Mouse (Mus musculus) stomach, embryonic 15.5 days (tissue): Measurements from ENCODE around the gene Pop7. TPM values are rescaled to one million over a fixed set of nuclear protein-coding genes. Genes with fewer than 3 reads are reported as not detected.

Experiments used
- ATAC-seq: fragments of 200-750 bp; cut with Nextera tagmentation; 2 replicates; pipeline ENCODE4 v1.8.0; 2017; ENCODE audit warnings: low read depth, moderate number of reproducible peaks, moderate TSS enrichment; ENCODE audit not compliant: insufficient read depth, low FRiP score
- H3K27ac ChIP-seq: fragments of 300-500 bp; sonication (generic); 2 replicates; pipeline ENCODE4 v1.5.1; 2015; ENCODE audit warnings: mild to moderate bottlenecking, inconsistent platforms
- H3K27me3 ChIP-seq: fragments of 300-500 bp; sonication (generic); replicated peaks from 2 replicates; pipeline ENCODE4 v1.6.1; 2015; ENCODE audit warnings: inconsistent platforms
- H3K36me3 ChIP-seq: fragments of 300-500 bp; sonication (generic); 2 replicates; pipeline ENCODE4 v1.6.1; 2015; ENCODE audit warnings: inconsistent platforms
- H3K4me1 ChIP-seq: fragments of 300-500 bp; sonication (generic); 2 replicates; pipeline ENCODE4 v1.6.1; 2015; ENCODE audit warnings: inconsistent platforms
- H3K4me2 ChIP-seq: fragments of 300-500 bp; sonication (generic); 2 replicates; pipeline ENCODE4 v1.6.1; 2015; ENCODE audit warnings: mild to moderate bottlenecking, inconsistent platforms
- H3K4me3 ChIP-seq: fragments of 300-500 bp; sonication (generic); replicated peaks from 2 replicates; pipeline ENCODE4 v1.5.1; 2015; ENCODE audit warnings: inconsistent platforms
- H3K9ac ChIP-seq: fragments of 300-500 bp; sonication (generic); 2 replicates; pipeline ENCODE4 v1.6.1; 2015; ENCODE audit warnings: inconsistent platforms
- H3K9me3 ChIP-seq: fragments of 300-500 bp; sonication (generic); 2 replicates; pipeline ENCODE4 v1.6.1; 2016; ENCODE audit warnings: inconsistent platforms
- WGBS: fragments of 180-500 bp; shearing (Covaris S2); methylation state at CpG from one replicate; pipeline ENCODE4 v1.1.7; 2015; 5-methylcytosine and 5-hydroxymethylcytosine counted together
- polyA plus RNA-seq: library from polyadenylated mRNA; unstranded; fragments of >200 nt; fragmentation: Nextera tagmentation; extraction: Ambion mirVana; gene quantifications from 2 replicates; pipeline ENCODE4 v1.2.1, GENCODE M21; 2015

The Pop7 gene
- polyA plus RNA-seq: 52.4 and 54.6 TPM in 2 replicates

- peaks cover 6% of the 10 kb centered on the region; the same call in 1 of the 2 replicates for H3K36me3 ChIP-seq
- peak within 1 kb of the TSS; percentile 77 for H3K4me2 ChIP-seq
- WGBS: 2% methylated on average over 64 of the region's 64 CpGs
- H3K4me1 ChIP-seq: peaks cover 15% of the 10 kb centered on the region
- peak within 1 kb of the TSS; percentile 67 for H3K4me3 ChIP-seq
- peak within 1 kb of the TSS; percentile 58 for H3K9ac ChIP-seq
- H3K27ac ChIP-seq: peak within 1 kb of the TSS; percentile 98
- no peaks in the 10 kb centered on the region for H3K27me3 ChIP-seq
- ATAC-seq: peak; percentile 96
- H3K9me3 ChIP-seq: no peaks in the 10 kb centered on the region
Measured at GRCm38 (mm10) chr5:137501709-137502666, at the start of gene Pop7. Gene Pop7 (minus strand): TSS chr5:137502518.

GRCm38 (mm10) chr5:137551119-137551518, 48.8 kb upstream of the Pop7 start:
- H3K9me3 ChIP-seq: no peaks in the 10 kb centered on the region
- no peak overlapping the region for H3K9ac ChIP-seq
- peaks cover 14% of the 10 kb centered on the region; the same call in 1 of the 2 replicates for H3K27me3 ChIP-seq
- no peak overlapping the region for H3K27ac ChIP-seq
- 66% methylated on average over 5 of the region's 5 CpGs for WGBS
- H3K4me1 ChIP-seq: no peaks in the 10 kb centered on the region
- ATAC-seq: no peak
- H3K4me2 ChIP-seq: no peak overlapping the region
- H3K36me3 ChIP-seq: no peaks in the 10 kb centered on the region
- no peak overlapping the region for H3K4me3 ChIP-seq

- H3K4me3 ChIP-seq: no peak overlapping the region
- no peak for ATAC-seq
- H3K4me1 ChIP-seq: no peaks in the 10 kb centered on the region
- H3K9ac ChIP-seq: no peak overlapping the region
- no peaks in the 10 kb centered on the region for H3K9me3 ChIP-seq
- peaks cover 13% of the 10 kb centered on the region; the same call in 1 of the 2 replicates for H3K27me3 ChIP-seq
- no peak overlapping the region for H3K4me2 ChIP-seq
- H3K36me3 ChIP-seq: no peaks in the 10 kb centered on the region
- WGBS: 72% methylated on average over 2 of the region's 2 CpGs
- H3K27ac ChIP-seq: no peak overlapping the region
Measured at GRCm38 (mm10) chr5:137549840-137550239, 47.5 kb upstream of the Pop7 start.

- no peak overlapping the region for H3K4me2 ChIP-seq
- no peak overlapping the region for H3K27ac ChIP-seq
- WGBS: 71% methylated on average over 4 of the region's 4 CpGs
- no peaks in the 10 kb centered on the region for H3K36me3 ChIP-seq
- no peak overlapping the region for H3K4me3 ChIP-seq
- no peaks in the 10 kb centered on the region for H3K27me3 ChIP-seq
- ATAC-seq: no peak
- H3K9me3 ChIP-seq: no peaks in the 10 kb centered on the region
- H3K9ac ChIP-seq: no peak overlapping the region
- H3K4me1 ChIP-seq: no peaks in the 10 kb centered on the region
Measured at GRCm38 (mm10) chr5:137545596-137545995, 43.3 kb upstream of the Pop7 start.

GRCm38 (mm10) chr5:137544926-137545325, 42.6 kb upstream of the Pop7 start:
- no peaks in the 10 kb centered on the region for H3K9me3 ChIP-seq
- H3K4me2 ChIP-seq: no peak overlapping the region
- no peaks in the 10 kb centered on the region for H3K27me3 ChIP-seq
- ATAC-seq: no peak
- H3K9ac ChIP-seq: no peak overlapping the region
- no peak overlapping the region for H3K27ac ChIP-seq
- H3K36me3 ChIP-seq: no peaks in the 10 kb centered on the region
- no peaks in the 10 kb centered on the region for H3K4me1 ChIP-seq
- 59% methylated on average over 6 of the region's 6 CpGs for WGBS
- no peak overlapping the region for H3K4me3 ChIP-seq

- Histone ChIP-seq H3K4me3 (no peak overlapping the region), H3K4me1 (no peaks in the 10 kb centered on the region), H3K27ac (no peak overlapping the region), H3K4me2 (no peak overlapping the region), H3K36me3 (no peaks in the 10 kb centered on the region), H3K27me3 (no peaks in the 10 kb centered on the region), H3K9me3 (no peaks in the 10 kb centered on the region), H3K9ac (no peak overlapping the region)
- WGBS: 71% methylated on average over 5 of the region's 5 CpGs
- ATAC-seq: no peak
Measured at GRCm38 (mm10) chr5:137541768-137542540, 39.6 kb upstream of the Pop7 start.

- no peaks in the 10 kb centered on the region for H3K4me1 ChIP-seq
- ATAC-seq: no peak
Measured at GRCm38 (mm10) chr5:137540991-137541390, 38.7 kb upstream of the Pop7 start.

GRCm38 (mm10) chr5:137539291-137539801, 37.0 kb upstream of the Pop7 start:
- no peaks in the 10 kb centered on the region for H3K27me3 ChIP-seq
- H3K4me1 ChIP-seq: no peaks in the 10 kb centered on the region
- no peak overlapping the region for H3K27ac ChIP-seq
- no peaks in the 10 kb centered on the region for H3K36me3 ChIP-seq
- H3K9ac ChIP-seq: no peak overlapping the region
- ATAC-seq: no peak; the same call in 1 of the 2 replicates
- no peaks in the 10 kb centered on the region for H3K9me3 ChIP-seq
- 51% methylated on average over 7 of the region's 7 CpGs for WGBS
- no peak overlapping the region for H3K4me2 ChIP-seq
- H3K4me3 ChIP-seq: no peak overlapping the region

More at GRCm38 (mm10) chr5:137540991-137541390, 38.7 kb upstream of the Pop7 start:
- 73% methylated on average over 6 of the region's 6 CpGs for WGBS
- Histone ChIP-seq H3K27ac (no peak overlapping the region), H3K9me3 (no peaks in the 10 kb centered on the region), H3K36me3 (no peaks in the 10 kb centered on the region), H3K27me3 (no peaks in the 10 kb centered on the region), H3K4me3 (no peak overlapping the region), H3K9ac (no peak overlapping the region), H3K4me2 (no peak overlapping the region)

- no peaks in the 10 kb centered on the region for H3K36me3 ChIP-seq
- H3K27ac ChIP-seq: no peak overlapping the region
- H3K9me3 ChIP-seq: no peaks in the 10 kb centered on the region
- no peak overlapping the region for H3K9ac ChIP-seq
- ATAC-seq: no peak
- H3K4me3 ChIP-seq: no peak overlapping the region
- H3K27me3 ChIP-seq: no peaks in the 10 kb centered on the region
- 53% methylated on average over 4 of the region's 4 CpGs for WGBS
- H3K4me1 ChIP-seq: no peaks in the 10 kb centered on the region
- H3K4me2 ChIP-seq: no peak overlapping the region
Measured at GRCm38 (mm10) chr5:137537461-137537860, 35.1 kb upstream of the Pop7 start.

- H3K4me1 ChIP-seq: peaks cover 4% of the 10 kb centered on the region
- WGBS: 75% methylated on average over 9 of the region's 9 CpGs
- no peak overlapping the region for H3K4me2 ChIP-seq
- ATAC-seq: no peak
- no peaks in the 10 kb centered on the region for H3K36me3 ChIP-seq
- H3K9ac ChIP-seq: no peak overlapping the region
- no peaks in the 10 kb centered on the region for H3K27me3 ChIP-seq
- no peak overlapping the region for H3K4me3 ChIP-seq
- no peak overlapping the region for H3K27ac ChIP-seq
- H3K9me3 ChIP-seq: no peaks in the 10 kb centered on the region
Measured at GRCm38 (mm10) chr5:137535318-137535717, 33.0 kb upstream of the Pop7 start.

GRCm38 (mm10) chr5:137534762-137535161, 32.4 kb upstream of the Pop7 start:
- Histone ChIP-seq H3K4me2 (no peak overlapping the region), H3K4me1 (peaks cover 10% of the 10 kb centered on the region), H3K4me3 (no peak overlapping the region), H3K36me3 (0 out of 2 replicates have a peak, but pooled peaks cover under 1% of the 10 kb centered on the region), H3K9ac (no peak overlapping the region), H3K9me3 (no peaks in the 10 kb centered on the region), H3K27ac (no peak overlapping the region), H3K27me3 (no peaks in the 10 kb centered on the region)
- WGBS: 97% methylated on average over 3 of the region's 3 CpGs
- no peak for ATAC-seq
